Mouse (Mus musculus): ENCODE measurements around the gene Efna4.

Efna4 gene

DNA sequence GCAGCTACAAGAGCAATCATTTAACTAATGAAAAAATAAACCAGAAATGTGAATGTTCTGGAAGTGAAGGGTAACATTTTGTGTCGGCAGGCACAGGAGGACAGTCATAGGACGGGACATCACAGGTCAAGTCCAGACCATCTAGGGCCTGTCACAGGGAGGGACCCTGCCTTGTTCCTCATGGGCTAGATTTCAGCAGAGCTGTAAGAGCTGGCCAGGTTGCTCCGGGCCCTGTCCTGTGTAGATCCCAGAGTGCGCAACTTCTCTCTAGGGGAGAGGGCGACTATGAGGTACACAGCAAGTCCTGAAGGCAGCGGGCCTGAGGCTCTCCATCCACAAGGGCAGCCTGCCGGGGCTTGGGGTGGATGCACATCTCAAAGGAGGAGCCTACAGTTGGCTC lies 23.8 kb upstream of the Efna4 start, which contains the start of gene Dcst2:
Gene Dcst2 (plus strand): TSS at position 301 of the 400 bp plus-strand sequence.
- in situ Hi-C loops (cut with MboI, MseI): no loop called here

DNA sequence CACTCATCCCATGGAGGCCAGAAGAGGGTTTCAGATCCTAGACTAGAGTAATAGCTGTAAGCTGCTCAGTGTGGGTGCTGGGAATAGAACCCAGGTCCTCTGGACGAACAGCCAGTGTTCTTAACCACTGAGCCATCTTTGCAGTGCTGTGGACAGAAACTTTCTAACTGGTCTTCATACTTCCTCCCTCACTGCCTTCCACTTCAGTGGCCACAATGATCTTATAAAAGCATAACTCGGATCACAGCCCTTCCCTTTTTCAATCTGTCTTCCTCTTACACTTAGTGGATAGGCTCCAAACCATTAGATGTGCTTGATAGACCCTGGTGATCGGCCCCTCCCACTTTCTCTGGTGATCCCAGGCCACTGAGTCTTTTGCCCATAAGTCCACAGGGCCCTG lies 22.4 kb upstream of the Efna4 start:
- in situ Hi-C loops (cut with MboI, MseI): no loop called here

DNA sequence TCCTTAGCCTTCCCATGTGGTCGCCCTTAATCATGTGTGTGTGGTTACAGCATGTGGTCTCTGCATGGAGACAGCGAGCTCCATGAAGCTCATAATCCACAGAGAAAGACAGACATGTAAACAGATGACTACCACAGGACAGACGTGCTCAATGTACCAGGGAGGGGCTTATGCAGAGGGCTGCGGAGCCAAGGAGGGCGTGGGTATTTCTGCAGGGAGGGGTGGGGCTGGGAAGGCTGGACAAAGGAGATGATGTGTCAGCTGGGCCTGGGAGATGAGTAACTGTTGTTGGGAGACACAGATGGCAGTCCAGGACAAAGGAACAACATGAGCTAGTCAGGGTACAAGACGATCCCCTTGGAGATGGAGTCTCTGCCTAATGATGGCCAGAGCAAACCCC lies 21.8 kb upstream of the Efna4 start:
- in situ Hi-C loops (cut with MboI, MseI): no loop called here

DNA sequence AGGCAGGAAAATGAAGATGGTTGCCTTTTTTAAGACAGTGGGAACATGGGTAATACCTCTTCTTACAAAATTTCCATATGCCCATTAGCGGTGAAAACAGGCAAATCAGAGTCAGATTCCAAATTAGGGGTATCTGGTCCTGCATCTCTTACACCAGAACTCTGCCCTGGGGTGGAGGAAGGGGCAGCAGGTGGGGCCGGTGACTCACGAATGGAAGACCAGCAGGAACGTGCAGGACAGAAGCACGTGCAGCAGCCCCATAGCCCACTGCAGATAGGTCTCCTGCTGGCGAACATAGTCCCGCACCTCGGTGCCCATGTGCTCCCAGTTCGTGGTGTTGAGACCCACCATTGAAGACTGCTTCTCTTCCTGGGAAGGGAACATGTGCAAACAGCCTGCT lies 18.2 kb upstream of the Efna4 start:
- in situ Hi-C loops (cut with MboI, MseI): no loop called here

DNA sequence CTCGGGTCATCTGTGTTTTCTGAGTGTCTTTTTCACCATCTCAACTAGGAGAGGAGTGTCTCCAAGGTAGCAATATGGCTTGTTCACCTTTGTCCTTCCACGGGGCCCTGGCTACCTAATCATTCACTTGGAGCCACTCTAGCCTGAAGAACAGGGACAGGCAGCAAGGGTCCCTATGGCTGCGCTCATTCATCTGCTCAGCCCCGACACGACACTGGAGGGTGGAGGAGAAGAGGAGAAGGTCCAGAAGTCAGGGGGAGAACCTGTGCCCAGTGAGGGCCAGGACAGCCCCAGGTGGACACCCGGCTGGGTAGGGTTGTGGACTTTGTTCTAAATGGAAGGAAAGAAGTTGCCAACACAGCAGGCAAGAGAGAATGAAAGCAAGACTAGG lies 17.7 kb upstream of the Efna4 start:
- in situ Hi-C loops (cut with MboI, MseI): no loop called here

DNA sequence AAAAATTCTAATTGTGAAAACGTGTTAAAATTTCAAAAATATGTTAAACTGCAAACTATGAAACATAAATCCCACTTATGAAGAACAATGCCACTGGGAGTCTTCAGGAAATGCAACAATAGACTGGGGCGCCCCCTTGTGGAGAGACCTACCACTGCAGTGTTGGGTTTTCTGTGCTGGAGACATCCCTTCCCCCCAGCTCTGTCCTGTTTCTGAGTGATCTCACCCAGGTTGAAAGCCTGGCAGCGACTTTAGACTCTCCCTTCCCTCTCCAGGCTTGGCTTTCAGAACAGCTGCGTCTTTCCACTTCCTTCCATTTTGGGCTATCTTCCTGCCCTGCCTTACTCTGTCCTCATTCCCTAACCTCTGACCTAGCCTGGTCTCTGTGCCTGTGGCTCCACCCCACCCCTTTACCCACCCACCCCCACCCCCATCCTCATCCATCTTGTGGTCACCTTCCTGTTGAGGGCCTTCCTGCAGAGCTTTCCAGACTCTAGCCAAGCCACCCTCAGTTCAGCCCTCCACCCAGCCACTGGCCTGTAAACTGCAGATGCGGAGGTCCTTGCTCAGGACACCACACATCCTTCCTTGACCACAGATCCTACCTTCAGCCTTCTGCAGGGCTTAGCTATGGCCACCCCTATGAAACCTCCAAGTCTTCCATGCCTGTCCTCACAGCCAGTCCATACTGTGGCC lies 17.1 kb upstream of the Efna4 start:
- in situ Hi-C loops (cut with MboI, MseI): no loop called here

DNA sequence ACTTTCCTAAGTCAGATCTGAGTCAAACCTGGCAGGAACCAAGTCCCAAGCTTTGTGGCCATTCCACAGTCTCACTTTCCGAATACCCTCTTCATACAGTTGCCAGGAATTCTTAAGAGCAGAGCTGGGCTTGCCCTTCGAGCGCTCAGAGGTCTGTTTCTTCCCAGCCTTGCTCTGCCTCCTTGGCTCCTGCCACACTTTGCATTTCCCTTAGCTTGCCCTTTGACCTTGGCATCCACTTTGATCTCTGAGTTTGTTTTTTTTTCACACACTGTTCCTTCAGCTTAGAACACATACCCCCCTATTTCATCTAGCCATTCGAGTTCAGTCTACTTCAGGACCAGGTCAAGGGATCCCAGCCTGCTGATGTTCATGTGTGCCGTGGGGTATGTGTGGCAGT lies 13.4 kb upstream of the Efna4 start:
- in situ Hi-C loops (cut with MboI, MseI): no loop called here

DNA sequence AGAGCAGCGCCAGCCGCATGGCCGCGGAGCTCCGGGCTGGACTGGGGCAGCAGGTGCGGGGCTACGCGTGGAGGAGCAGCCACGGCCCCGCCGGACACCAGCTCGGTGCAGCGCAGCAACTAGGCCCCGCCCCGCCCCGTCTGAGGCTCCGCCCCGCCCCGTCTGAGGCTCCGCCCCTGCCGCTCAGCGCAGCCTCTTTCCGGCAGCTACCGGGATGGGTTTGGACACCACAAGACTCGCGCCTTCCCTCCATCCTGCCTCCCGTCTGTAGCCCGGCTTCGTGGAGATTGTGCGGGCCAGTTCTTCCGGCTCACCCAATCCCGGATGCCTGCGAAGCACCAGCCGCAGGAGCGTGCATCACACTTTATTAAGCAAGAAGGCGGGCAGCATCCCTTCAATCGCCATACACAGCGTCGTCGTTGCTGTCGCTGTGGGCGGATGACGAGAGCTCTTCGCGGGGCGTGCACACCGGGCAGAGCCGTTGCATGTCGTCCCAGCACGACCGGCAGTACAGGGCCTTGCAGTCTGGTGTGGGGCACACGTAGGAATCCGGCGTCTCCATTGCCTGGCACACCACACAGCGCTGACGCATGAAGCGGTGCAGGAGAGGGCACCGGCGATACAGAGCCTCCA lies 12.2 kb upstream of the Efna4 start, which contains the start of gene Adam15:
Gene Adam15 (minus strand): TSS at position 128 of the 633 bp plus-strand sequence.
- in situ Hi-C loops (cut with MboI, MseI): loop anchor here (10.0 kb wide), 1 partner anchor 135 kb away; no protein-coding TSS in a partner anchor

DNA sequence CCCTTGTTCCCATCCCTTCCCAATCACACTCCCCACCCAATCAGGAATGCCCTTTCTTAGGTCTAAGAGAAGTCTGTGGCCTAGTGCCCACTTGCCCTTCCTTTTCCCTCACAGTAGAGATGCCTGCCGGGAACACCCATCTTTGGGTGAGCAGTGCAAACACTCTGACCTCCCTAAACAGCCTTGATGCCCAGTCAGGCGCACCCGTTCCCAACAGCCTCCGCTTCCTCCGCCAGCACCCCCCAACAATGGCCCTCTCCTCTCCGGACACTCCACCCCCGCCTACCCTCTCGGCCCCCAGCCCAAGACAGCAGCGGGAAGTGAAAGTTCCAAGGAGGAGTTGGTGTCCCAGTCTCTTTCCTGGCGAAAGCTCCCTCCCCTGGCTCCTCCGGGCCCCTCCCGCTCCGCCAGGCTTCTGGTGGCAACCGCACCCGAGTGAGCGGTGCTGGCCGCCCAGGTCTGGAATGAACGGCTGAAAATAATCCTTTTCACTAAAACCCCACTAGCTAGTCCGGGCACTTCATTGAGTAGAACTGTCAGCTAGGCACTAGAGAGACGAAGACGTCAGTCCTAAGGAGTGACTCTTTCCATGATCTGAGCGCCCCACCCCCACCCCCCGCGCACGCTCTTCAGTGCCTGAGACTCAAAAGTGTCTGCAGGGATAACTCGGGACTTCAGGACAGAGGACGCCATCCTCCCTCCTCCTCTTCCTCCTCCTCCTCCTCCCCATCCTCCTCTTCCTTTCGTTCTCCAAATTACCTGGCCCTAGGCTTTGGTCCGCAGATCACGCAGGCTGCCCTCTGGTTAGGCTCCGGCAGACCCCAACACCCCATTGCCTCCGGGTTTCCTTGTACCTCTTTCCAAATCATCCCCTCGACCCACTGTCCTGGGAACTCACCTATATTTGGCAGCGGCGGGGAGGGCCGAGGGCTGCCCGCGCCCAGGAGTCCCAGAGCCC lies 11.4 kb upstream of the Efna4 start:
- in situ Hi-C loops (cut with MboI, MseI): loop anchor here (10.0 kb wide), 1 partner anchor 136 kb away; no protein-coding TSS in a partner anchor

DNA sequence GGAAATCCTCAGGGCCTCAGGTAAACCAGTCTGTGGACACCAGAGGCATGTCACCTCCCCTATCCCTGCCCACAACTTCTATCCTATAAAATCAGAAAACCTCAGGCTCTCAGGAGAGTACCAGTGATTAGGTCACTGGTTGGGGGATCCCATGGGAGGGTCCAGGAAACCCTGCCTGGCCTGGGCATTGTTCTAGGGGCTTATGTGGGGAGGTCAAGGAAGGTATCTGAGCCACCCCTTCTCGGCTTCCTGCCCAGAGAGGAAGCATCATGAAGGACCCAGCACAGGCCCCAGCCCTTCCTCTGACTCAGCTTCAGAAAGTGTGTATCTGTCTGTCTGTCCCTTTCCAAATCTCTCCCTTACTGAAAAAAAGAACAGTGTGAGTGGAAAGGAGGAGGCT lies 10.1 kb upstream of the Efna4 start:
- in situ Hi-C loops (cut with MboI, MseI): loop anchor here (10.0 kb wide), 1 partner anchor 137 kb away; no protein-coding TSS in a partner anchor

DNA sequence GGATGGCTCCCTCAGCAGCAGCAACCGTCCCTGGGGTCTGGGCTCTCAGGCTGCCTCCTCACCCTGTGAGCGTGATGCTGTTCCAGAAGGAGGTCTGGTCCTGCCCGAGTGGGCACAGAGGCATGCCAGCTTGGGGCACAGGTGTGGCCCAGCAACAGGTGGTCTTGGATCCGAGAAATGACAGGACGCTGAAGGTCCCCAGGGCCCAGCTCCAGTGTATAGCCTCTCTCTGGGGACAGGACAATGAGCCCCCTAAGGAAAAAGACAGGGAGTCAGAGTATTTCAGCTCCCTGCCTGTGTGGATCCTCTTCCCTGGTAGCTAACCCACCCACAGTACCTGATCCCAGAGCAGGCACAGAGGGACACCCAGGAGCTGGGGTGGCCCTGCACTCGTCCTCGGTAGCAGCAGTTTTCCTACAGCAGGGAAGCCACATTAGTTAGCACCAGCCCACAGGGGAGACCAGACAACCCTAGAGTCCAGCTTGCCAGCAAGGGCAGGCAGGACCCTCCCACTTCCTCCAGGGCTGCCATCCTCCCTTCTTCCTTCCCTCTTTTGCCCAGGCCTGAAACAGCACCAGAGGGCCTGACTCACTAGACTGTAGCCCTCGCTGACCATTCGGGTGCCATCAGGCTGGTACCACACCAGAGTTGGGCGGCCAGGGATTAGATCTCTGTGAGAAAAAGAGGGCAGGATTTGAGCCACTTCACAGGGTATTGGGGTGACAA lies 9.2 kb upstream of the Efna4 start:
- in situ Hi-C loops (cut with MboI, MseI): loop anchor here (10.0 kb wide), 1 partner anchor 138 kb away; no protein-coding TSS in a partner anchor

DNA sequence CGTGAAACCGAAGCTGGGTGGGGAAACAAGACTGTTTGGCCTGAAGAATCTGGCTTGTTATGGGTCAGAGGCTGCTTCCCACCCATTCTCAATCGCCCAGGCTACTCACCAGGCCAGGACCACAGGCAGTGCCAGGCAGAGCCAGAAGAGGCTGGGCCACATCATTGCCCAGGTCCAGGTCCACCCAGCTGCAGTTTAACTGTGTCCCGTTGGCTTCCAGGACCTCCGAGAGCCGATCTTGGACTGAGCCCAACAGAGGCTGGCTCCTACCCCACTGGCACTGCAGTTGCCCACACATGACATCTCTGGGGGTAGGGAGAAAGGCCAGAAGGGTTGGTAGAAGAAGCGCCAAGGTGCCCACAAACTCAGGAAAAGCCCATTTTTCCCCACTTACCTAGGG lies 5.5 kb upstream of the Efna4 start:
- in situ Hi-C loops (cut with MboI, MseI): loop anchor here (10.0 kb wide), 1 partner anchor 142 kb away; no protein-coding TSS in a partner anchor

DNA sequence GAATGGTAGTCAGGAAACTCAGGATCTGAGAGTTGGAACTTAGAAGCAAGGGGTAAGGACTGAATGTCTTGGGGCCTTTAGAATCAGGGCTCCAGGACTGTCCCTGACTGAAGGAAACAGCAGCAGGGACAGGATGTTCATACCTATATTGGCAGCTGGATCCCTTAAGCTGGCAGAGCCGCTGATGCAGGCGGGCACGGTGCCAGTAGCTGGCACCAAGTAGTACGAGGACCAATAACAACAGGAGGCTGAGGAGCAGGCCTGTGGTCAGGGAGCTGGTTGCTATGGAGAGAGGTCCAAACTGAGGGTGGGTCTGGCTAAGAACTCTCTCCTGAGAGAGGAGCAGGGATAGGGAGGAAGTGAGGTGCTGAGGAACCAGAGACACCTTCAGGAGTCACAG lies 4.0 kb upstream of the Efna4 start:
- in situ Hi-C loops (cut with MboI, MseI): loop anchor here (10.0 kb wide), 1 partner anchor 143 kb away; no protein-coding TSS in a partner anchor

DNA sequence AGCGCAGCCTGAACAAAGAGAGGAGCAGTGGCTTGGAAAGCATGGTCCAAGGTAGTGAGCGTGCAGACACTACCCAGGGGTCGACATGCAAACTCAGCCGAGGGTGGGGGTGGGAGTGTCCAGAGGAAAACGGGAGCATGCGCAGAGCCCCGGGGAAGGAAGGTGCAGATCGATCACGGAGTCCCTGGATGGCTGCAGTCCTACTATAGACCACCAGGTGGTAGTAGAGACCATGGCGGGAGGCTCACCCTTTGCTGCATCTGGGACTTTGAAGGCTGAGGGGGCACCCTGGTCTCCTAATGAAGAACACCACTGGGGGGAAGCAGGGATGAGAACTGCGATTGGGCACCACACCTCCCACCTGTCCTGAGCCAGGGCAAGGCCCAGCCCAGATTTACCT lies 2.6 kb upstream of the Efna4 start:
- in situ Hi-C loops (cut with MboI, MseI): loop anchor here (10.0 kb wide), 1 partner anchor 144 kb away; no protein-coding TSS in a partner anchor

DNA sequence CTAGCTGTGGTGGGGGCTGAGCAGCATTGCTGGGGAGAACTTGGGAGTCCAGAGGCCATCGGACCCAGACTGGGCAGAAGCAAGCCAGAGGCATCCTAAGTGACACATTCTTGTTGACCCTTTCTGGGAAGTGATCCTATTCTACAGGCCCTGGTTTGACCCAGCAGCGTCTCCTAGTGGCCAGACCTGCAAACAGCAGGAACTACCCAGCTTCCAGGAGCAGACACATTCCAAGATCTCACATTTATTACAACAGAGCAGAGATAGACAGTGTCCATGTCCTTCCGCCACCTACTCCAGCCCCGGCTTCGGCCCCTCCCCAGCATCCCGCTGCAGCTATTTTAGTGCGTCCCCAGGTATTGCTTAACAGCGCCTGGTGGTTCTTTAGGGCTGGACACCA lies 1.6 kb upstream of the Efna4 start:
- in situ Hi-C loops (cut with MboI, MseI): no loop called here

DNA sequence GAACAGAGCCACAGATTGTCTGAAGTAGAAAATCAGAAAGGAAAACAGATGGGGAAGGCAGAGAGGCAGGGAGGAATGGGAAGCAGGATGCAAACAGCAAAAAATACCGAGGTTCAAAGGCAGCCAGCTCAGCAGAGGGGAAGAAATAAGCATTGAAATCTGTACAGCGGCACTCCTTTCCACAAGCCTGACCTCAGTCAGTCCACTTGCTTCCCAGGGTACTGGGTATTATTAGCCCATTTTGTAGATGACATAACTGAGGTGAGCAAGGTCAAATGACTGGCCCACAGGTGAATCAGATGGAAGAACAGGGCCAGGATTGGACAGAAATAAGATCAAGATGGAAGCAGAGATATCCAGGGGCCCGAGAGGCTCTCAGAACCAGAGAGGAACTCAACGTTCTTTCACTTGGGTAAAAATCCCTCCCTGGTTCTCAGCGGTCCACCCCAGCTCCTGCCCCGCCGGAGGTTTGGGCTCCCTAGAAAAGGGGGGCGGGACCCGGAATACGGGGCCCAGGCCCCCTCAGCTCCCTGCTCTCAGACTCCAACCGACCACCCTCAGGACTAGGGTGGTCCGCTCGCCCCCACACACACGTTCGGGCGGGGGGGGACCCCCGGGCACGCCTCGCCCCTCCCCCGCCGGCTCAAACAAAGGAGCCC lies 637 bp downstream of the Efna4 start:
- in situ Hi-C loops (cut with MboI, MseI): no loop called here

DNA sequence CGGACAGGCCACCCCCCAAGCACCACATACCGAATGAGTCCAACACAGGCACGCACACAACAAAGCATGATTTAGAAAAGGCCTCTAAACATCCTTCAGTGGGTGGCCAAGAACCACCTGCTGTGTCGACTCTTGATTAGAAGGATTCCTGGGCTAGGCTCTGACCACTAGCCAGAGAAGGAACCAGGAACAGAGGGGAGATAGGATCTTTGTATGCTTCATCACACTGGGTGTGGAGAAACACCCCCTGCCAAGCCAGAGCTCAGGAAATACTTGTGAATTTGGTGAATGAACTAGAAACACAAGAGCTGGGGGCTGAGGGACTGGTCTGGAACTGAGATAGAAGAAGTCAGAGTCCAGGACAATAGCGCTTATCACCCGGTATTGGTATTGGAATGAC lies 1.3 kb downstream of the Efna4 start:
- in situ Hi-C loops (cut with MboI, MseI): no loop called here

DNA sequence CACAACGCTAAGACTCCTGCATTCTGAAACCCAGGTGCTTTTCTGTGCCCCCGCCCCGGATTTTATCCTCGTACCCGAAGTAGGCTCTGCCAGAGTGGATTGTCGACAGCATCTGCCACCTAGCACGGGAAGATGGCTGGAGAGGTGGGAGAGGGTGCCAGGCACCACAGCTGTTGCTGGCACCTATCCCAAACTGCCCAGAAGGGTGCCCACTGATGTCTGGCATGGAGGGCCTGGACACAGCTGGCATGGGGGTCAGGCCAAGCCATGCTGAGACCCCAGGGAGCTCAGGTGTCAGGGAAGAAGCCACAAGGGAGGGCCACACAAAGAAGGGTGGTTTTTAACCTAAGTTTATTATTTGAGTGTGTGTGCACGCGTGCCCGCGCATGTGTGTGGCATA lies 4.8 kb downstream of the Efna4 start:
- in situ Hi-C loops (cut with MboI, MseI): no loop called here

DNA sequence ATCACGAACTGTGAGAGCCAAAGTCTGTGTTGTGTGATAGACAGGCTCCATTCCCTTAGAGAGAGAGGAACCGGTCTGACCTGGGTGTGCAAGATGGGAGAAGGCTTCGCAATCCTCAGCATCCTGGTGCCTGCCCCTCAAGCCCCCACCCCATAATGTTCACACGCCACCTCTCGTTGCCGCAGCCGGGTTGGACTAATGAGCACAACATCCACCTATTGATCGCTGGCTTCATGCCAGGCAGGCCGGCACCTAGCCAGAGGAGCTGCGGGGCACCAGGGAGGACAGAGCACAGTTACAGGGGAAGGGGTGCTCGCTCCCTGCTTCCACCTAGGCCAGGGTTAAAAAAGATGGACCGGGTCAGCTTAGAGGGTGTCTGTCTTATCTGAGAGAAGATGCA lies 5.4 kb downstream of the Efna4 start:
- in situ Hi-C loops (cut with MboI, MseI): no loop called here

DNA sequence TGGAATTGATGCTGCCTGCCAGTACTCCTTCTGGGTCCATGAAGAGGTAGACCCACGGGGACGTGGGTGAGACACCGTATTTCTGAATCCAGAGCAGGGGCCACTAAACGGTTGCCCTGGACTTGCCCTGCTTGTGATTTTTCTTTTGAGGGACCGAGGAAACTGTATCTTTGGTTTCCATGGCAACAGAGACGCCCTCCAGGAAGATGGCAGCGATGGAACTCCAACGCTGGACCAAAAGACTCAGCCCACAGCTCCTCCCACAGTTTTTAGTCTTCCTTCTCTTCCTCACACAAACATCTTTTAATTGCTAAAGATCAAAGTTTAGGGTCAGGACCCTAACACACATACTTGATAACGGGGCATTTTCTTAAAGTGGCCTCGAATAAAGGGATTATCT lies 5.8 kb downstream of the Efna4 start:
- in situ Hi-C loops (cut with MboI, MseI): no loop called here

DNA sequence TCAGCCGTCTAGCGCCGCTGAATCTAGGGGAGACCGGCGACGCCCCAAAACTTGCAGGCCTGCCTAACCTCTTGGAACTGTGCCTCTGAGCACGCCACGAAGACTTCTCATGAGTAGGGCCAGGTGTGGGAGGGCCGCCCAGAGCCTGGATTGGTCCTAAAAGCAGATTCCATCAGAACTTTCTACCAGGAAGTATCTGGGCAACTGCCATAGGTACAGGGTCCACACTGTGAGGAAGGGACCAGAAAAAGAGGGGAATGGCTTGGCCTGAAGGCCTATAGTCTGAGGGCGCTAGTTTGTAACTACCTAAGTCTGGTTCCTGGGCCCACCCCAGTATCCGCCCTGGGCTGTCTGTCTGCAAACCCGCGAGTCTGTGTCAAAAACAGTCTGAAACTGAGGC lies 6.3 kb downstream of the Efna4 start:
- in situ Hi-C loops (cut with MboI, MseI): no loop called here

All from regulatory T cell (primary cell).